Mouse (Mus musculus) thymus, postnatal 14 days (tissue): ENCODE measurements at regions not wholly inside any gene's neighbourhood (a gene's known extent, or its start where the extent isn't known, plus 50 kb on each side); places are given as distances from the start of the nearest gene placed in this dataset.

Experiments
- DNase-seq: peaks from one replicate; pipeline ENCODE4 v3.0.0; 2021

DNA sequence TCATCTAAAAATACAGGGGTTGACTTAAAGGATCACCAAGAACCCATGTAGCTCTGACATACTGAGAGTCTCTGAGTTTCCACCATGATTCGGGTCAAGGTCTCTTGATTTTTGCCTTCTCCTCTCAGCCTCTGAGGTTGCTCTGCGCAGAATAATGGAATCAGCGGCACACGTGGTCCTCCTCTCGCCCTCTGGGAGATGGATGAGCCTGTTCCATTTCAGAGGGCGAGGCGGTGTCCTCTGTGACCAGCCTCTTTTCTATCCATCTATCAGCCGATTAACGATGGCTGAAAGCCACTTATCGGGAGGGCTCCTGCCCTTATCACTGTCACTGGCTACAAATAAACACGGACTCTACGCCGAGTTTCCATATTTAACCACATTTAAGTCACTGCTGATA is 124.6 kb upstream of the Pax6 start:
- DNase-seq: no peak

DNA sequence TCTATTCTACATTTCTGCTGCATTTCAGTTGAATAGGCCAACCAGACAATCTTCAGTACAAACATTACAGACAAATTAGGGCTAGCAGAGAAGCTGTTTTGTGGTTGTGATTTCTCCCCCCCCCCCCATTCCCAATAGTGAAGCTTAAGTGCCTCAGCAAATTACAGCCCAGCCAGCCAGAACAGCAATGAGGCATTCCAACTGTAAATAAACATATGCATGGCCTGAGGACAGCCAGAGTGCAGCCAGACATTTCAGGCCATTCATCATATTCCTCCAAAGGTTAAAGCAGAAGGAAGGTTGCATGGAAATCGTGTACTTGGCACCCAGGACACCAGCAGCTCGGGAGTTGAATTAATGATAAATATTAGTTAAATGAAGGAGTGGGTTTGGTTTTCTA is 116.6 kb upstream of the Pax6 start:
- no peak for DNase-seq

DNA sequence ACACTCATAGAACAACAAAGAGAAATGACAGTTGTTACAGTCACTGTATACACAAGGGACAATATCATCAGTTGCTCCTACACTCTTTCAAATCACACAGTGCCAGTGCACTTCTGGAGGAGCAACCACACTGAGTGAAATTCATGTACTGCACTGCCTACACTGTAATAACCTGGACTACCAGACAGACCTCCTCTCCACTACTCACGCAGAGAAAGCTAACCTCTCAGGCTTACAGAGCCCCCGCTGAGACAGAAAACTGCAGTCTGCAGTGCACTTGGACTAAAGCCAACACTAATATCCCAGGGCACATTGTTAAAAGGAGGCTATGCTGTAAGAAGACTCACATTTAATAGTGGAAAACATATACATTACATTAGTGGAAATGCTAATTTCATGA is 81.9 kb upstream of the Pax6 start:
- no peak for DNase-seq

DNA sequence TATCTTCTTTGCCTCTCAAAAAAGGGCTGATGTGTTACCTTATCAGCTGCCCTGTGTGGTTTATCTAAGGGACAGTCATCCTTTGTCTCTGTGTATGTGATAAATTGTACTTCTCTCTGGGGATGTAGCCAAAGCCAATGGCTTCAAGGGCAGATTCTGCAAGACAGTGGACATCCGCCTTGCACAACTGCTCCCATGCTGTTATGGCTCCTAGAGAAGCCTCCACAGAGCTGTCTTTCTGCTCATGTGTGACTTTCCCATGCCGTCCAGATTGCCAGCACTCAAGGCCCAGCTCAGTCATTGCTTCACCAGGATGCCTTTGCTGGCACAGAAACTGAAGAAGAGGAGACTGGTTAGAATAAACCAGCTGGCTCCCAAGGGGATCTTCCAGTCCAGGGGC is 74.6 kb upstream of the Pax6 start:
- no peak for DNase-seq

DNA sequence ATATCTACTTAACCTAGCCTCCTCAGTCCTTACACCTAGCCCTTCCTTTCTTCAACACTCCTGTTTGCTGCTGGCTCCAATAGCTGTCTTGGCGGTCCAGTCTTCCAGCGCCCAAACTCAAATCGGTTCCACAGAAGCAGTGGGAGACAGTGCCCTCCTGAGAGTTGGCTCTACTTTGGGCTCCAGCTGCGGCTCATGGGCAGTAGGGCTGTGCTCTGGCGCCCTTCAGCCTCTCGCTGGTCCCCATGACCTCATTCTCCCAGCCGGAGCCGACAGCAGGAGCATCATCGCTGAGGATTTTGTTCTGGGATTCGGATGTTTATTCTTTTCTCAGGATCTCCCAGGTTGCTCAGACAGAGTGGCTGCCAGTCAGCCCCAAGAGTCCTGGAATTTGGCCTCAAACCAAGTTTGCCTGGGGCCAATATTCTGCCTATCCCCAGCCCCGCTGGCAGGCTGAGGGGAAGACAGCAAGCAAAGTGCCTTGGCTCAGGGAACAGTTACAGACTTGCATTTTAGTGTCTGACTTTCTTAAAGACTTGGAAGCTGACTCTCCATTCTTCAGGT is 64.1 kb upstream of the Pax6 start:
- DNase-seq: no peak

GRCm38 (mm10) chr2:105607969-105608538 is 60.6 kb upstream of the Pax6 start:
- DNase-seq: no peak

DNA sequence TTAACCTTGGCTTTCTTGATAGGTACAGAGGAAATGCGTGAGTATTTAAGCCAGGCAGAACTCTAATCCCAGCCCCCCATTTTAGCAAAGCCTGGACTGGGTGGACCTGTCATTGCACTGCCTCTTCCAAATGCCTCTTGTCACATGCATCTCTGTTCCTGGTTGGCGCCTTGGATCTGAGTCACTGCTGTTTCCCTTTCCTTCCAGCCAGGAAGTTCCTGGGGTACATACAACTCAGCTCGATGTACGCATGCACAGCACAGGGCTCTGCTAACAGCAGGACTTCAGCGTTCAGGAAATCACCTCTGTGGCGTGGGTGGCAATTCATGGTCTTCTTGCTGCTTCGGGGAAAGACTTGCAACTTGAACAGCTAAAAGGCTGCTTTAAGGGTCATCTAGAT is 59.9 kb upstream of the Pax6 start:
- DNase-seq: no peak

GRCm38 (mm10) chr2:105611014-105611413 is 57.7 kb upstream of the Pax6 start:
- DNase-seq: no peak

DNA sequence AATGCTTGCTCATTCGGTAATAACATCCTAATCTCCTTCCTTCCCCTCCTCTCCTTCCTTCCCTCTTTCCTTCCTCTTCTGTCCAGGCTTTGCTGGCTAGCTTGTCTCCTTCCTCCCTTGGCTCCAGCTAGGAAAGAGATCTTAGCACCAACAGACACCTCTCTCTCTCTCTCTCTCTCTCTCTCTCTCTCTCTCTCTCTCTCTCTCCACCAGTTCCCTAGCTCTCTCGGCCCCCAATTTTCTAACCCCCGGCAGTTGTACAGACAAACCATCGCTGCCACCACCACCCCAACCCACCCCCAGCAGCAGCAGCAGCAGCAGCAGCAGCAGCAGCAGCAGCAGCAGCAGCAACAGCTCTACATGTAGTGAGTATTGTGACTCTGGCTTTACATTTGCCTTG is 57.0 kb upstream of the Pax6 start:
- no peak for DNase-seq

GRCm38 (mm10) chr2:105612051-105612664 is 56.5 kb upstream of the Pax6 start:
- DNase-seq: no peak

DNA sequence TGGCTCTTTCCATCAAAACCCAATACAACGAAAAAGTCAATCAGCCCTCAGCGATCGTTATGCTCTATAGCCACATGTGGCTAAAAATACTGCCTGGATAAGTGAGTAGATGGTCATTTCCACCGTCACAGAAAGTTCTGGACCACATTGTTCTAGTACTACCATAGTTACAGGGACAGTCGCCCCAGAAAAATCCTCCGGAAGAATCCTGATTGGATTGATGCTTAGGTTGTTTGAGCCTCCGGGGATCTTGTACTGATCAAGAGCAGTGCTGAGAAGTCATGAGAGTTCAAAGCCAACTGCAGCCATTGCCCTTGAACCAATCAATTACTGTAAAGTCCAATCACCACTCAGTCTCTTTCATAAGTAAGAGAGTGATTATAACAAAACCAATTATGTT is 56.0 kb upstream of the Pax6 start:
- no peak for DNase-seq

DNA sequence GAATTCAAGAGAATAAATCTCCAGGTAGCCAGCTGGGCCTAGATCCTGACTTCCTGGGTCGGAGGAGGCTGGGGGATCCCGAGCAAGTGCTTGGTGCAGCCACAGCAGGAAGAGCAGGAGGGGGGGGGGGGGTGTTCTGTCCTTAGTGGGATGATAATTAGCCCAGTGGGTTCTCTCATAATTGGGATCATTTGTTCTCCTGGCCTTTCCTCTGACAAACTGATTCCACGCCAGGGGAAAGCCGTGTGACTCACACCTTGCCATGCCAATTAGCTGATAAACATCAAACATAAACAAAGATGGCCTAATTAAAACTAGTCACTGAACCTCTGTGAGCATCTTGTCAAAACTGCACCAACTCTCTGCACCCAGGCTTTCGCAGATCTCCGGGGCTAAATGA is 55.5 kb upstream of the Pax6 start:
- DNase-seq: no peak

DNA sequence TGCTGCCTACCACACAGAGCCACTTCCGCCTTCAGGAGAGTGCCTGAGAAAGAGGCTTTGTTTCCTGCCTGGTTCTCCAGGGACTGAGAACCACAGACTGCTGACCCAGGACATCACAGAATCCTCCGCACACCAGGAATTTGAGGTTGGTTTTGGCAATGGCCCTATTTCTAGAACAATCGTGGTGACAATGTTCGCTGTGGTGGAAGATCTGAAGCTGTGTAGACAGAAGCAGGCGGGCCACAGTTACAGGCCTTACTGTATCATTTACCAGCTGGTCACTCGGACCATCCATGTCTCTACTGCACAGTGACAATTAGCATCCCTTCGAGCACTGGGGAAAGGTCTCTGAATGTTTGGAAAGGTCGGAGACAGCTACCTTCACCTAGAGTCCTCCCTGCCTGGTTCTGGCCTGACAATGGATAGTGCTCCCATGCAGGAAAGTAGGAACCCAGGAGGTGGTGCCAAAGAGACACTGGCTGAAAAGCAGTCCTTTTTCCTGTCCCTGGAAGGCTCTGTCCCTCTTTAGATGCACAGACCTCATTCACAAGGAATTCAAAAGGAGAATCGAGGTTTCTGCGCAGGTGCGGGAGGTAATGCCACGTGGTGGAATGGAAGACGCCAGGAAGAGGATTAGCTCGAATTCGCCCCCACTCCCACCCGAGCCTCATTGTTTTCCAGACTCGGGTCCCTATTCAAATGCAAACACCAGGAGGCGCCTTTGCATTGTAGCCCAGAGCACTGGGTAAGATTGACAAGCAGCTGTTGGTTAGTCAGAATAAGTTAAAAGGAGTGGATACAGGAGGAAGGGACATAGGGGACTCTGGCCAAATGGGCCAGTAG is 52.6 kb upstream of the Pax6 start:
- DNase-seq: peak; percentile 8
